Mouse (Mus musculus) ES-Bruce4 (cell line): ENCODE measurements around the gene Atg4c.

Experiments used
- CTCF ChIP-seq: IDR thresholded peaks from one replicate; pipeline ENCODE4 v1.8.1; 2011; ENCODE audit warnings: low read depth, low read length
- EP300 ChIP-seq: IDR thresholded peaks from 2 replicates; pipeline ENCODE4 v1.6.1; 2011; ENCODE audit warnings: low read depth, low read length; ENCODE audit not compliant: insufficient read depth
- POLR2A ChIP-seq: IDR thresholded peaks from one replicate; pipeline ENCODE4 v1.8.1; 2011; ENCODE audit warnings: low read length; ENCODE audit not compliant: insufficient read depth

- TF ChIP-seq EP300, result no peak
- TF ChIP-seq CTCF, result no peak
- TF ChIP-seq POLR2A, result no peak
Observed at GRCm38 (mm10) chr4:99224790-99225189, 31.1 kb downstream of the Atg4c start.
